Mouse (Mus musculus) MEL (cell line): ENCODE data around the gene Slc2a13.

ENCODE experiments used
- CTCF ChIP-seq, 3 experiments: IDR thresholded peaks in 2 of 3; conservative IDR thresholded peaks in 1 of 3; 2 replicates each; pipeline ENCODE4 v1.5.1; 2011 to 2012; ENCODE audit warnings: low read length in 3 of 3, low read depth in 2 of 3, mild to moderate bottlenecking in 2 of 3, improper control_type of control experiment in 1 of 3, inconsistent platforms in 1 of 3, mixed read lengths in 1 of 3, moderate library complexity in 1 of 3; ENCODE audit not compliant: control insufficient read depth in 1 of 3, insufficient read depth in 1 of 3, poor library complexity in 1 of 3, severe bottlenecking in 1 of 3
- EP300 ChIP-seq, 2 experiments: IDR thresholded peaks; 2 replicates each; pipeline ENCODE4 v1.6.1; 2011; ENCODE audit warnings: improper control_type of control experiment in 2 of 2, low read length in 2 of 2, low read depth in 1 of 2, mild to moderate bottlenecking in 1 of 2
- GABPA ChIP-seq: IDR thresholded peaks from 2 replicates; pipeline ENCODE4 v1.6.1; 2012; ENCODE audit warnings: low read depth, mild to moderate bottlenecking, inconsistent platforms, low read length, improper control_type of control experiment, moderate library complexity
- GATA1 ChIP-seq: IDR thresholded peaks from 2 replicates; pipeline ENCODE4 v1.6.1; 2011; ENCODE audit warnings: low read depth, low read length, improper control_type of control experiment
- KAT2A ChIP-seq: conservative IDR thresholded peaks from 2 replicates; pipeline ENCODE4 v1.6.1; 2012; ENCODE audit warnings: low read depth, low read length, improper control_type of control experiment, inconsistent platforms
- MAFK ChIP-seq: IDR thresholded peaks from 2 replicates; pipeline ENCODE4 v1.6.1; 2011; ENCODE audit warnings: low read depth, mild to moderate bottlenecking, low read length, improper control_type of control experiment, borderline replicate concordance
- NELFE ChIP-seq: IDR thresholded peaks from 2 replicates; pipeline ENCODE4 v1.6.1; 2011; ENCODE audit warnings: low read depth, low read length, improper control_type of control experiment
- NRF1 ChIP-seq: IDR thresholded peaks from 2 replicates; pipeline ENCODE4 v1.6.1; 2014; ENCODE audit warnings: low read depth, mild to moderate bottlenecking, inconsistent platforms, low read length, improper control_type of control experiment, moderate library complexity; ENCODE audit not compliant: poor library complexity, insufficient read depth, severe bottlenecking
- POLR2A ChIP-seq, 2 experiments: IDR thresholded peaks; 2 replicates each; pipeline ENCODE4 v1.6.1; 2011 to 2012; ENCODE audit warnings: low read length in 2 of 2, mild to moderate bottlenecking in 2 of 2, control low read depth in 1 of 2, improper control_type of control experiment in 1 of 2, low read depth in 1 of 2, moderate library complexity in 1 of 2; ENCODE audit not compliant: control insufficient read depth in 1 of 2, insufficient read depth in 1 of 2, poor library complexity in 1 of 2
- SIN3A ChIP-seq: IDR thresholded peaks from 2 replicates; pipeline ENCODE4 v1.6.1; 2012; ENCODE audit warnings: low read length, improper control_type of control experiment, inconsistent platforms
- UBTF ChIP-seq: IDR thresholded peaks from 2 replicates; pipeline ENCODE4 v1.6.1; 2012; ENCODE audit warnings: low read depth, mild to moderate bottlenecking, inconsistent platforms, low read length, improper control_type of control experiment, moderate library complexity, borderline replicate concordance; ENCODE audit not compliant: insufficient read depth

DNA sequence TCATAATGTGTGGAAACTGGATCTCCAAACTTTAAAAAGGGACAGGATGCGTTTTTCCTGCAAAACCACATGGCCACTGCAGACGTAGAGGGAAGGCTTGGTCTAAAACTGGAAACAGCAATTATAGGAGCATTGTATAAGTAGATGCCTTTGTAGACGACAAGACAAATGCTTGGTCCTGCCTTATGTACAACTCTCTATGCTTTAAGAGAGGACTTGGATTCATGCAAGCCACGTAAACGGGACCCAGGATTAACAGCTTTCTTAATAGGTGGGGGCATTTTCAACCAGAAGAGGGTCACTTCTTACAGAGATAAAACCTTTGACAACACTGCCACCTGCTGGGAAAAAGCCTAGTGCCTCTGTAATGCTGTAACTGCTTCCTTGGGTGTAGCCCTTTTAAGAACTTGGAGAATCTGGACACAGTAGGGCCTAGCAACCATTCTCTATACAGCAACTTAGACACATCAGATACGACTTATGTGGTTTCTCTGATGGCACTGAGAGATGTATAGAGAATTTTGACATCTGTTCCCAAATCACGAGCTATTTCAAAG, 268.7 kb downstream of the Slc2a13 start:
- no peak for TF ChIP-seq NELFE
- no peak for TF ChIP-seq GABPA
- TF ChIP-seq SIN3A: no peak
- no peak for TF ChIP-seq EP300 (IDR thresholded peaks at IDR 0.05; ENCODE audit: low read depth in 1 of 2, low read length in 2 of 2)
- peak in 1 of 3 experiments; percentile 12; a peak in 1 of 6 replicates for TF ChIP-seq CTCF (IDR thresholded peaks at IDR 0.05 in 2 of 3, conservative IDR thresholded peaks at IDR 0.05 in 1 of 3; ENCODE audit: control insufficient read depth in 1 of 3, insufficient read depth in 1 of 3, low read depth in 2 of 3, low read length in 3 of 3, poor library complexity in 1 of 3, severe bottlenecking in 1 of 3)
- no peak for TF ChIP-seq POLR2A (IDR thresholded peaks at IDR 0.05; ENCODE audit: control insufficient read depth in 1 of 2, insufficient read depth in 1 of 2, low read depth in 1 of 2, low read length in 2 of 2, poor library complexity in 1 of 2)
- no peak for TF ChIP-seq UBTF
- TF ChIP-seq GATA1: no peak
- TF ChIP-seq KAT2A: no peak
- TF ChIP-seq NRF1: no peak
- TF ChIP-seq MAFK: no peak
